Comparison of ENCODE assay signal across 20 mouse cellular contexts in the genomic region with DNA sequence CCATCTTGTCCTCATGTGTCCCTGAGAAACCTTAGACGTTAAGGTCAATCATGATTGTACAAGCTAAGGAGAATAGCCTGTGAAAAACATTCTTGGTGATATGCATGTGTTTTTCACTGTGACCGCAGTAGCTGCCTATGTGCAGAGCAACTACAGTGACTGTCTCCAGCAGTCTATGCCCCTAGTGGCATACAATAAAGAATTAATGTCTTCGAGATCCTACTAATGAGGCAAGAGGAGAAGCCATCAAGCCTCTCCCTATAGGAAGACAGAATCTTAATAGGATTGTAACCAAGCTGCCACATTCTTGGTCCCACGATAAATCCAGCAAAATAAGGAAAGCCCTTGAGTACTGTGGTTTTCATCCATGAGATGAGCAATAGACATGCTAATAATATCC.
"Had no signal": no experiment of that assay in that cellular context is flagged by ENCODE, and none has a peak within 500 bp of the region (broad histone marks: within the 10 kb centered on the region; RNA-seq: fewer than 3 reads in every experiment).

No protein-coding gene starts in this region.

- H3K4me2 ChIP-seq: kidney, embryonic 15.5 days; limb, embryonic 15.5 days; liver, embryonic 11.5 days; lung, embryonic 14.5 days; midbrain, embryonic 12.5 days; midbrain, embryonic 15.5 days; neural tube, embryonic 12.5 days; stomach, embryonic 15.5 days had no signal

- H3K36me3 ChIP-seq: limb, embryonic 15.5 days; midbrain, embryonic 12.5 days; midbrain, embryonic 15.5 days; neural tube, embryonic 12.5 days; stomach, embryonic 15.5 days had no signal

- H3K27me3 ChIP-seq: kidney, embryonic 15.5 days; limb, embryonic 15.5 days; midbrain, embryonic 12.5 days; midbrain, embryonic 15.5 days; neural tube, embryonic 12.5 days; stomach, embryonic 15.5 days had no signal

- DNase-seq: kidney, adult 11 months; kidney, adult 8-10 months; kidney, postnatal 10 days; kidney, postnatal 36 days; liver, postnatal 0 days; lung, embryonic 14.5 days; retina, postnatal 1 day; right cerebral cortex, postnatal 25 days; spleen, adult 18-20 months; thymus, postnatal 25 days had no signal

- H3K4me3 ChIP-seq: kidney, embryonic 15.5 days; limb, embryonic 15.5 days; midbrain, embryonic 12.5 days; midbrain, embryonic 15.5 days; neural tube, embryonic 12.5 days; stomach, embryonic 15.5 days had no signal

- H3K9ac ChIP-seq: kidney, embryonic 15.5 days; limb, embryonic 15.5 days; liver, embryonic 14.5 days; liver, postnatal 0 days; lung, embryonic 14.5 days; midbrain, embryonic 12.5 days; midbrain, embryonic 15.5 days; neural tube, embryonic 12.5 days; stomach, embryonic 15.5 days had no signal

- H3K4me1 ChIP-seq: kidney, embryonic 15.5 days; limb, embryonic 15.5 days; midbrain, embryonic 12.5 days; midbrain, embryonic 15.5 days; neural tube, embryonic 12.5 days; stomach, embryonic 15.5 days had no signal

- H3K9me3 ChIP-seq: kidney, embryonic 15.5 days; limb, embryonic 15.5 days; midbrain, embryonic 12.5 days; midbrain, embryonic 15.5 days; neural tube, embryonic 12.5 days; stomach, embryonic 15.5 days had no signal

- H3K27ac ChIP-seq: kidney, embryonic 15.5 days; limb, embryonic 15.5 days; liver, embryonic 14.5 days; macrophage; midbrain, embryonic 12.5 days; midbrain, embryonic 15.5 days; neural tube, embryonic 12.5 days; stomach, embryonic 15.5 days had no signal

- ATAC-seq: liver, postnatal 0 days; lung, postnatal 0 days; midbrain, embryonic 15.5 days had no signal
